Mouse (Mus musculus) liver, postnatal 0 days (tissue): ENCODE results near the gene Plekhn1.

ENCODE experiments used
- CTCF ChIP-seq: sonication (generic); IDR thresholded peaks from 2 replicates; pipeline ENCODE4 v1.5.1; 2016; ENCODE audit warnings: antibody characterized with exemption, low read depth
- EP300 ChIP-seq: IDR thresholded peaks from 2 replicates; pipeline ENCODE4 v1.6.1; 2016; ENCODE audit warnings: antibody characterized with exemption, low read depth, mild to moderate bottlenecking

- TF ChIP-seq CTCF, result no peak
- TF ChIP-seq EP300, result no peak
Measured at GRCm38 (mm10) chr4:156255078-156255839, 20.6 kb upstream of the Plekhn1 start, which contains the start of gene Samd11.
